Mouse (Mus musculus) ES-Bruce4 (cell line): ENCODE measurements around the gene Zc3hav1l.

Experiments used
- CTCF ChIP-seq: IDR thresholded peaks from one replicate; pipeline ENCODE4 v1.8.1; 2011; ENCODE audit warnings: low read depth, low read length
- POLR2A ChIP-seq: IDR thresholded peaks from one replicate; pipeline ENCODE4 v1.8.1; 2011; ENCODE audit warnings: low read length; ENCODE audit not compliant: insufficient read depth

- TF ChIP-seq POLR2A (no peak), CTCF (no peak)
These were observed 51.7 kb downstream of the Zc3hav1l start for GRCm38 (mm10) chr6:38247362-38247761.
